Mouse (Mus musculus): Measurements from ENCODE around the gene Rhoq.

Gene Rhoq

DNA sequence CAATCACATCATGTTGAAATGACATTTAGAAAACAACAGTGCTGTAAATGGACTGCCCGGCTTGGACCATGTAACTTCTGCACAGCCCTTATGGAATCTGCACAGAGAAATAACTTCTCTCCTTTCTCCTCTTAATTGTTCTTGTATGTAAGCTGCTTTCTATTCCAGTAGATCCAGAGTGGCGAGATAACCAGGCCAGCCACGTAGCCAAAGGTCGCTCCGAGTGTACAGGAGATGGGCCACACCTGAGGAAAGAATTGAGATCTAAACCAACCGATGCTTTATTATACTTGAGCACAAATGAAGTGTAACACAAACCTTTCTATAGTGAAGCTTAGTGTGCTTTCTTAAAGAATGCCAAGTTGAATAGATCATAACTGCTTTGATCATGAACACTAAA is 34.4 kb downstream of the Rhoq start:
- no peak for DNase-seq (ENCODE audit: low spot score)

DNA sequence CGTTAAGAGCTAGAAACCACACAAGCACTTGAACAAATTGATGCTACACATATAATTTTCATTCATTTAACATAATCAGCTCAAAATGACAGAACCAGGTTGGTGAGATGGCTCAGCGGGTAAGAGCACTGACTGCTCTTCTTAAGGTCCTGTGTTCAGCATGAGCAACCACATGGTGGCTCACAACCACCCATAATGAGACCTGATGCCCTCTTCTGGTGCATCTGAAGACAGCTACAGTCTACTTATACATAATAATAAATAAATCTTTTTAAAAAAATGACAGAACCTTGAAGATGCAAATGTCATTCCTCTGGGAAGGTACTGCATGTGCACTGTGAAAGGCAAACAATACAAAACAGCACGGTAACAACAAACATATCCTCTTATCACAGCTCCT is 46.1 kb downstream of the Rhoq start:
- no peak for DNase-seq (ENCODE audit: low spot score)

DNA sequence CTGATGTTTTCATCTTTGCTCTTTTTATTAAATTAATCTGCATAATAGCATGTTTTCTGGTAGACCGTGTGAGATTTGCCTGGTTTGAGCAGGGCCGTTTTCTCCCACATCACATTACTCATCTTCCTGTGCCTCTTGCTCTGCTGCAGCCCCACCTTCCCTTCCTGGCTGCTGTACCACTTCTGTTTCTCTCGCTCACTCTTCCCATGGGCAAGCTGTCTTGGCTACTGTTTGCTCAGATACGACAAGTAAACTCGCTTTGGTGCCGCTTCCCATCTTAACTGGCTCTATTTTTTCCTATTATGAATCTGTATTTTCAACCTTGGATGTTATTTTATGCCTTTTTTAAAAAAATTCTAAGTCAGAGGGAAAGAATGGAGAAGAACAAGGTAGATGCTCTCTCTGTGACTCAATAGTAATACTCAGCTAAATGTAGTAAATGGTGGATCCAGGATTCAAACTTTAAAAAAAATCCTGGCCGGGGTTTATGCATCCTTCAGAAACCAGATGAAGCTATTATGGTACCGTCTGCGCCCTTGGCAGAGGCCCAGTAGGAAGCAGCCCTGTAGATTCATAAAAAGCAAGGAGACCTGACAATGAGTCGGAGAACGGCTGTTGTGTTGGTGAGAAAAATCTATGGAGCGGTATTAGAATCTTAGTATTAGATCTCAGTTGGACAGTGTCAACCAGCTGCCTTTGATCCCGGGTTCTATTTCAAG is 48.6 kb downstream of the Rhoq start:
- no peak for DNase-seq (ENCODE audit: low spot score)

DNA sequence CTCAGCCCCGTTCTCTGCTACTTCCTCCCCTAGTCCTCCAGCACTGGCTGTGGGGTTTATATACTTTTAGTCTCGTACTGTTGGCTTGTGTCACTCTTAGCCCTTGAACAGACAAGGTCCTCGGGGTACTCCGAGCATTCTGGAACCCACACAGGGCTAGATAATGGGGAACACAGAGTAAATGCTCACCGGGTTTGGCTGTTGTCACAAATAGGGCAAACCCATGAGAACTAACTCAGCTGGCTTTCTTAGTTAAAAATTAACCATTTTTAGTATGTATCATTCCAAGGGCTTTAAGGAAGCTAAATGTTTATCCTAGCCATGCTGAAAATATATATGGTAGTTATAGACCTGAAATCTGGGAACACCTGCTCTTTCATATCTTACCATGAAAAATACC is 56.8 kb downstream of the Rhoq start:
- no peak for DNase-seq (ENCODE audit: low spot score)

DNA sequence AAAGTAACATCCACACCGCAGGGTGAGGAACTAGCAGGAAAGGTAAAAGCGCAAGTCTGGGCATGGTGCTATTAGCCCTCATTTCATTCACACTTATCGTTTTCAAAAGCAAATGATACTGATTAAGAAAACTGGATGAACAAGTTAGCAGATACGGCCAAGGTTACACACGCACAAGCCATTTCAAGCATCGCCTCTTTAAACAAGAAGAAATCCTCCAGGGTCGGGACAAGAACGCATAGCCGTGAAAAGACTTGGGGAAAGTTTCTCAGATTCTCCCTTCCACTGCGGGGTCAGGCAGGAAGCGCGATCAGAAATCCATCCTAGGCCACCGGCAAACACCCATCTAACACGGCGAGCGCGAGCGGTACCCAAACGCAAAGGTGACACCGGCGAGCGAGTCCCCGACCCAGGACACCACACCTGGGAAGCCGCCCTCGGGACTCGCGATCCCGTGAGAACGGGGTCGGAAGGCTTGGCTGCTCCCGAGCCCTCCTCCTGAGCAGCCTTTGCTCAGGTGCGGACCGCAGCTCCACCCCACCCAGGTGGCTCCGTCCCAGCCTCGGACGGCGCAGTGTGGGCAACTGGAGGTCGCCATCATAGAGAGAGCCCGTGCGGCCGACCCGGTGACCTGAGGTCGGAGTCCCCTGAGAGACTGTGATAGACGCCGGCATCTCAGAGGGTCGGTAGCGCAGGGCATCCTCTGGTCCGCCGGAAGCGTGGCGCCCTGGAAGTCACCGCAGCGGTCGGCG is 61.8 kb downstream of the Rhoq start:
- DNase-seq (ENCODE audit: low spot score): peak; percentile 59

DNA sequence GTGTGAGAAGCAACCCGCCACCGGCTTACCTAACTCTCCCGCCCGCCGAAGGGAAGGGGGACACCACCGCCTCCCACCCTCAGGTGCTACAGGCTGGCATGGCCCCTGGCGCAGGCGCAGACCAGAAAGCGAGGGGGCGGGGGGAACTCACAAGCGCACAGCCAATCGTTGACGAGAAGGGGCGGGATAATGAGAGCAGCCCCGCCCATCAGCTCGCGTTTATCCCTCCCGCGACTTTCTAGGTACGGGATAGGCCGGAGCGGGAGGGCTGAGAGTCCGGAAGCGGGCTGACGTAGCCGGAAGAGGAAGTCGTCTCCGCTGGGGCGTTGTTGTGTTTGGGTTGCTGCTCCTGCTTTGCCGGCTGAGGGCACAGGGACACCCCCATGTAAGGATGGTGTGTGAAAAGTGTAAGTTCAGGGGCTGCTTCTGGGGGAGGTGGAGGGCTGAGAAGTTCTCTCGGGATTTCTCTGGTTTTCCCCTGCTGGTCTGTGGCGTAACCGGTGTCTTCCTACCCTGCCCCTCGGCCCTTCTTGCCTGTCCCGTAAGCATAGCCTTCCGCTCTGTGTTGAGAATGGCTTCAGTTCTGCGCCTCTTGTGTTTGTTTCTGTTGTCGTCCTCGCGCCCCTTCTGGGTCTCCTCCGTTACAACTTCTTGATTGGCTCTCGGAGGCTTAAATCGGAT is 62.5 kb downstream of the Rhoq start, which contains the start of the genes Pigf and Cript:
Gene Pigf, minus strand, starts transcription at position 138 of the 681 bp plus-strand sequence.
Gene Cript, plus strand, starts transcription at position 282 of the 681 bp plus-strand sequence.
- peak; percentile 99 for DNase-seq (ENCODE audit: low spot score)

DNA sequence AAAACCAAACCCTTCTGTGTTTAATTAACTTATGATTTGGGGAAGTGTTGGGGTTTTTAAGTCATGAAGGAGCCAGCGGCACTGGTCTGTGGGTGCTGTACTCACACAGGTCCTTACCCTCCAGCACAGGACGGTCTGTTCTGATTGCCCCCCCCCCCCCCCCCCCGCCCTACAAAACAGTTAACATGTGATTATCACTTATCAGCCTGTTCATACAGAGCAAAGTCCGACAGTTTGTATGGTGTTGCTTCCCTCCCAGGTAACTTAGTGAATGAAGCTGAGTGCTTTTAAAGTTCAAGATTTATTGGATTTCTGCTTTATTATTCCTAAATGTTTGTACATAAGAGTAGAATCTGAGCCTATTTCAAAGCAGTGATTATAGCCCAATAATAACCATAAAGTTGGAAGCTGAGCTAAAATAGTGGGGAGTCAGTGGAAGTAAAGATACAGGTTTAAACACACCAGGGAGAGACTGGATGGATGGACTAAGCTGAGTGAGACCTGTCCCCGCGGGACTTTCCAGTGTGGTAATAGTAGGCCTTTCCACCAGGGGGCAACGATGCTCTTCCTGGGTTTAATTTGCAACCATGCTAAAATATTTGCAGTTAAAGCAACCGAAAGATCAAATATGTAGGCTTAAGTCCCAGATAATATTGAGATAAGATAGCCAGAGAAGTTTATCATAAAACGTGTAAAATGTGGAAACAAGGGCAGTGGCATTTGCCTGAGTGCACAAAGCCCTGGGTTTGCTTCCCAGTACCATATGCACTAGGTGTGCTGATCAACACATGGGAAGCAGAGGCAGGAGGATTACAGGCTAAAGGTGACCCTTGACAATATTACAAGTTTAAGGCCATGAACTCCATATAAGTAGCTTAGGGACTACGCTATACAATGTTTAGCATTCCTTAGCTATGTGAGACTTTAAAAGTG is 73.5 kb downstream of the Rhoq start:
- no peak for DNase-seq (ENCODE audit: low spot score)

DNA sequence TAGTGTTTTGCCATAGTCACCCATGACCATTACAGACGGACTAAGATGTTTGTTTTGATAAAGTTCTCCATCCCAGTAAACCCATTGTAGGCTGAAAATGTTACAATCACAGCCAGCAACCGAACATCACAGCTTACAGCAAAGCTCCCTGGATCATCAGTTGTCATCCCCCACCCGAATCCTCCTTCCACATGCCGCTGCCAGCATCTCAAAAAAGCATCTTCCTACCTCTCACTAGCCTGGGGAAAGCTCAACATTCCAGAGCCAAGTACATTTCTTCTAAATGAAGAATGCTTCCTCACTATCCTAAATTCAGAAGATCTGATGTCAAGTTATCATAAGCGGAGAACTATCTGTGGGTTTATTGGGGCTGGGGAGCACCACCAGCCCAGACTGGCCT is 75.6 kb downstream of the Rhoq start:
- DNase-seq (ENCODE audit: low spot score): no peak

DNA sequence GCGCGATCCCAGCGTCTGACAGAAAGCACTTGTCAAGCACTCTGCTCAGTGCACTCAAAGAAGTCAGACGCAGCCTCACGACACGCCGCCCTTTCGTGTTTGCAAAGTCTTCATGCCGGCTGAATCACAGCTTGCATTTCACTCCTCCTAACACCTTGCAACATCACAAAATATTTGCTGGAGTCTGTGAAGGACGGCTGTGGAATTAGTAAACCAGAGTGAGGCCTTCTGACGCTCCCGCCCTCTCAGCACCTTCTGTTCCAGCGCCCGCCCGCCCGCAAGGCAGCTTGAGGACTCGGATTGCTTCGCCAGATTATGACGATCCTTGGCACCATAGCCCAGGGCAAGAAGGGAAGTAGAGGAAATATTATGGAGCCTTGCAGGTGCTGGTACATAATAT is 78.9 kb downstream of the Rhoq start:
- DNase-seq (ENCODE audit: low spot score): no peak

DNA sequence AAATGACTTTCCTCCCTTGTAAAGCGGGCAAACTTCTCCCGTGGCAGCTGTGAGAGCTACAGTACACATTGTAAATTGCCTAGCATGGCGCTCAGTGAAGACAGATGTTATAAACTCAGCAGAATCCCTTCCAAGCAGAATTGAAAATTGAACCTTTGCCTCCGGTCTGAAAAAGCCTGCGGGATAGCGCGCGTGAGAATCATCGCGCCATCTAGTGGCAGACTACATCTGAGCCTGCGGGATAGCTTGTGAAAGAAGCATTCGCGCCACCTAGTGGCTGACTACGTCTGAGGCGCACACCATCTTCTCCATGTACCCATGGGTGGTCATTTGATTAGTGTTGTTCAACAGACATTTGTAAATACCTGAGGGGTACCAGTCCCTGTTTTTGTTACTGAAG is 81.5 kb downstream of the Rhoq start:
- DNase-seq (ENCODE audit: low spot score): peak; percentile 97

DNA sequence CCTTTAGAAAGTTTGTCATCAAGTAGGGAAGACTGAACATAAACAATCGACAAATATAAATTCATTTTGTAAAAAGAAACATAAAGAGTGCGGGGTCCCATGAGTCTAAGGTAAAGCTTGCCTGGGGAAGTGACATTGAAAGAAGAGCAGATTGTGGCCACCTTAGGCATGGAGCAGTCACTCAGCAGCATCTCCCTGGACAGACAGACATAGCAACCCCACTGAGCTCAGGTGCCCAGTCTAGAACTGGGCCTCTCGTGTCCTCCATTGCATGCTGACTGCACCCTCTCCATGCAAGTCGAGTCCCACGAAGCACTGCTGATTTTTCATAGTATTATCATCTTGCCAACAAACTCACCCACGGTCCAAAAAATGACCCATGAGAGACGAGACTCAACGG is 81.9 kb downstream of the Rhoq start:
- no peak for DNase-seq (ENCODE audit: low spot score)

All from testis, postnatal 10 days (tissue).